Mouse (Mus musculus) ZHBTc4 (cell line): ENCODE data around the gene Zfp879.

Experiments used
- DNase-seq: peaks from one replicate; pipeline ENCODE4 v3.0.0-alpha.2; 2011; ENCODE audit warnings: low read depth, low spot score

The Zfp879 gene

GRCm38 (mm10) chr11:50841023-50841735 lies at the start of gene Zfp879:
Gene Zfp879 (minus strand): TSS chr11:50841552.
- DNase-seq = peak; percentile 95

- DNase-seq = peak; percentile 94
Measured at GRCm38 (mm10) chr11:50887390-50888128, 46.2 kb upstream of the Zfp879 start, which contains the start of gene Zfp454. Gene Zfp454 (minus strand): TSS chr11:50887651.

GRCm38 (mm10) chr11:50886933-50887293 lies 45.6 kb upstream of the Zfp879 start:
- DNase-seq = no peak

GRCm38 (mm10) chr11:50886231-50886932 lies 45.0 kb upstream of the Zfp879 start:
- no peak for DNase-seq

- DNase-seq = no peak
Measured at GRCm38 (mm10) chr11:50883756-50884155, 42.4 kb upstream of the Zfp879 start.

GRCm38 (mm10) chr11:50878641-50879040 lies 37.3 kb upstream of the Zfp879 start:
- DNase-seq = peak; percentile 64

GRCm38 (mm10) chr11:50850989-50851601 lies 9.7 kb upstream of the Zfp879 start:
- DNase-seq = peak; percentile 46

- peak; percentile 17 for DNase-seq
Measured at GRCm38 (mm10) chr11:50850177-50850735, 8.9 kb upstream of the Zfp879 start, which contains the start of gene Grm6. Gene Grm6 (plus strand): TSS chr11:50850685.

- no peak for DNase-seq
Measured at GRCm38 (mm10) chr11:50849310-50849709, 8.0 kb upstream of the Zfp879 start.

GRCm38 (mm10) chr11:50848520-50849137 lies 7.3 kb upstream of the Zfp879 start:
- no peak for DNase-seq

- peak; percentile 55 for DNase-seq
Measured at GRCm38 (mm10) chr11:50847047-50847446, 5.7 kb upstream of the Zfp879 start.

GRCm38 (mm10) chr11:50845951-50846350 lies 4.6 kb upstream of the Zfp879 start:
- no peak for DNase-seq

- DNase-seq = no peak
Measured at GRCm38 (mm10) chr11:50835727-50836126, 5.6 kb downstream of the Zfp879 start.

GRCm38 (mm10) chr11:50827010-50827953 lies 14.1 kb downstream of the Zfp879 start, which contains the start of gene Zfp354c:
Gene Zfp354c (minus strand): TSS chr11:50827724.
- peak; percentile 85 for DNase-seq

- no peak for DNase-seq
Measured at GRCm38 (mm10) chr11:50826214-50826613, 15.1 kb downstream of the Zfp879 start.

GRCm38 (mm10) chr11:50814233-50814632 lies 27.1 kb downstream of the Zfp879 start:
- no peak for DNase-seq

- no peak for DNase-seq
Measured at GRCm38 (mm10) chr11:50798836-50799235, 42.5 kb downstream of the Zfp879 start.

- DNase-seq = no peak
Measured at GRCm38 (mm10) chr11:50797674-50798073, 43.7 kb downstream of the Zfp879 start.
